In genomic region chr19:4836096-4836495, GRCm38 (mm10) we compare ENCODE assay signal across 22 mouse cellular contexts. TPM values are rescaled to one million over a fixed set of nuclear protein-coding genes. Genes with fewer than 3 reads are reported as not detected.
DNase-seq lines count a peak whose midpoint lies in the region; ATAC-seq lines count a peak whose summit lies in the region.
"Had no signal": no experiment of that assay in that cellular context is flagged by ENCODE, and none has a peak within 500 bp of the region (broad histone marks: within the 10 kb centered on the region; RNA-seq: fewer than 3 reads in every experiment).

No protein-coding gene starts in this region.

- H3K4me2 ChIP-seq in liver, embryonic 13.5 days: no peak overlapping the region
- H3K4me2 ChIP-seq: embryonic facial prominence, embryonic 15.5 days; forebrain, embryonic 12.5 days; limb, embryonic 15.5 days; midbrain, embryonic 12.5 days; stomach, embryonic 15.5 days had no signal

- peaks cover 54% of the 10 kb centered on the region for H3K4me1 ChIP-seq in liver, embryonic 13.5 days (replicated peaks)

- no peak overlapping the region for H3K9ac ChIP-seq in liver, embryonic 13.5 days
- H3K9ac ChIP-seq: embryonic facial prominence, embryonic 15.5 days; forebrain, embryonic 12.5 days; limb, embryonic 15.5 days; midbrain, embryonic 12.5 days; stomach, embryonic 15.5 days had no signal

- H3K27ac ChIP-seq in liver, embryonic 13.5 days: peak overlapping the region; percentile 58
- H3K27ac ChIP-seq: embryonic facial prominence, embryonic 15.5 days; forebrain, embryonic 12.5 days; limb, embryonic 15.5 days; macrophage; midbrain, embryonic 12.5 days; stomach, embryonic 15.5 days had no signal

- DNase-seq in adrenal gland, postnatal 10 days: peak; percentile 50
- no peak for DNase-seq in adrenal gland, postnatal 25 days
- DNase-seq in liver, embryonic 13.5 days: no peak
- no peak for DNase-seq in liver
- DNase-seq in kidney, adult 8-10 months: peak; percentile 39 to 72
- peak; percentile 61 for DNase-seq in yolk sac, embryonic 10.5 days (ENCODE audit: low spot score)
- DNase-seq in cerebellum, postnatal 4 days (ENCODE audit: low spot score in 2 of 2): no peak
- DNase-seq in frontal cortex, postnatal 25 days (ENCODE audit: low spot score in 2 of 2): no peak
- DNase-seq: cerebellum, adult 2 months; heart, adult 11 months; spleen, adult 18-20 months had no signal

- H3K27me3 ChIP-seq in liver, embryonic 13.5 days: peaks cover 16% of the 10 kb centered on the region

- peaks cover 19% of the 10 kb centered on the region for H3K36me3 ChIP-seq in liver, embryonic 13.5 days

- no peaks in the 10 kb centered on the region for H3K9me3 ChIP-seq in liver, embryonic 13.5 days (replicated peaks)
- H3K9me3 ChIP-seq: embryonic facial prominence, embryonic 15.5 days; forebrain, embryonic 12.5 days; limb, embryonic 15.5 days; midbrain, embryonic 12.5 days; stomach, embryonic 15.5 days had no signal

- no peak overlapping the region for H3K4me3 ChIP-seq in liver, embryonic 13.5 days (replicated peaks)
- H3K4me3 ChIP-seq: embryonic facial prominence, embryonic 15.5 days; forebrain, embryonic 12.5 days; limb, embryonic 15.5 days; midbrain, embryonic 12.5 days; myocyte; stomach, embryonic 15.5 days had no signal

- no peak for ATAC-seq in liver, embryonic 13.5 days (ENCODE audit: low read depth)

- 71% methylated on average over 2 of the region's 2 CpGs for WGBS in liver, embryonic 13.5 days (ENCODE audit: insufficient replicate concordance)

RNA-seq across cellular contexts. Expression of gene Ccs, which starts 3.0 kb away (rescaled TPM):
- total RNA-seq in adrenal gland, postnatal 10 days (2021): 100 to 1,000 TPM; 109 to 114 TPM
- 107 and 128 TPM in 2 replicates for total RNA-seq in adrenal gland, postnatal 25 days (2021)
- 40.7 and 41.2 TPM in 2 replicates for polyA plus RNA-seq in liver, embryonic 13.5 days (2015; fragmentation: Nextera tagmentation; extraction: Ambion mirVana)

RNA-seq across cellular contexts. Expression of gene Ccdc87, which starts 3.1 kb away (rescaled TPM):
- total RNA-seq in adrenal gland, postnatal 10 days (2021): under 1 TPM in 1 of 2 experiments, not detected in 1; 0.12 TPM
- 0.15 TPM in 1 of 2 replicates, not detected in the other for total RNA-seq in adrenal gland, postnatal 25 days (2021)
- polyA plus RNA-seq in liver, embryonic 13.5 days (2015; fragmentation: Nextera tagmentation; extraction: Ambion mirVana): 0.06 TPM in 1 of 2 replicates, not detected in the other
- total RNA-seq: neutrophil, adult 5-6 weeks had no signal
- polyA plus RNA-seq: heart, embryonic 14.5 days; kidney, postnatal 0 days; limb, embryonic 15.5 days; stomach, embryonic 15.5 days; thymus, postnatal 0 days had no signal

RNA-seq across cellular contexts. Expression of gene Ctsf, which starts 18.8 kb away (rescaled TPM):
- 100 to 1,000 TPM; 205 to 216 TPM for total RNA-seq in adrenal gland, postnatal 10 days (2021)
- 361 and 398 TPM in 2 replicates for total RNA-seq in adrenal gland, postnatal 25 days (2021)
- 23.6 and 25.3 TPM in 2 replicates for polyA plus RNA-seq in liver, embryonic 13.5 days (2015; fragmentation: Nextera tagmentation; extraction: Ambion mirVana)

RNA-seq across cellular contexts. Expression of gene Rbm14, which starts 24.7 kb away (rescaled TPM):
- 10 to 100 TPM; 47.0 to 50.2 TPM for total RNA-seq in adrenal gland, postnatal 10 days (2021)
- total RNA-seq in adrenal gland, postnatal 25 days (2021): 45.4 and 46.5 TPM in 2 replicates
- polyA plus RNA-seq in liver, embryonic 13.5 days (2015; fragmentation: Nextera tagmentation; extraction: Ambion mirVana): 38.6 and 49.4 TPM in 2 replicates

RNA-seq across cellular contexts. Expression of gene Gm21992, which starts 24.7 kb away (rescaled TPM):
- 10 to 100 TPM; 18.7 to 19.9 TPM for total RNA-seq in adrenal gland, postnatal 10 days (2021)
- total RNA-seq in adrenal gland, postnatal 25 days (2021): 22.2 and 30.2 TPM in 2 replicates
- polyA plus RNA-seq in liver, embryonic 13.5 days (2015; fragmentation: Nextera tagmentation; extraction: Ambion mirVana): 18.5 and 20.7 TPM in 2 replicates

Comparison
In these comparisons a context has a peak if more than half of its experiments do, and no peak if none do; other contexts are left out.
1. DNase-seq: peak in adrenal gland, postnatal 10 days (single experiment), kidney, adult 8-10 months (2 of 2) and yolk sac, embryonic 10.5 days (single experiment); none in adrenal gland, postnatal 25 days (single experiment), liver, embryonic 13.5 days (single experiment), liver (single experiment), cerebellum, postnatal 4 days (0 of 2) and frontal cortex, postnatal 25 days (0 of 2).